Mouse (Mus musculus) kidney, adult 2 months (tissue): ENCODE results near the gene Gfod1.

Source experiments
- CTCF ChIP-seq: fragments of 200-500 bp; conservative IDR thresholded peaks from 2 replicates; pipeline ENCODE4 v1.5.1; 2011; ENCODE audit warnings: low read depth, mild to moderate bottlenecking, control low read depth, low read length, moderate library complexity, mixed read lengths; ENCODE audit not compliant: insufficient read depth, insufficient read length
- POLR2A ChIP-seq: fragments of 200-500 bp; IDR thresholded peaks from one replicate; pipeline ENCODE4 v1.6.1; 2011; ENCODE audit warnings: low read depth, low read length, control low read depth

DNA sequence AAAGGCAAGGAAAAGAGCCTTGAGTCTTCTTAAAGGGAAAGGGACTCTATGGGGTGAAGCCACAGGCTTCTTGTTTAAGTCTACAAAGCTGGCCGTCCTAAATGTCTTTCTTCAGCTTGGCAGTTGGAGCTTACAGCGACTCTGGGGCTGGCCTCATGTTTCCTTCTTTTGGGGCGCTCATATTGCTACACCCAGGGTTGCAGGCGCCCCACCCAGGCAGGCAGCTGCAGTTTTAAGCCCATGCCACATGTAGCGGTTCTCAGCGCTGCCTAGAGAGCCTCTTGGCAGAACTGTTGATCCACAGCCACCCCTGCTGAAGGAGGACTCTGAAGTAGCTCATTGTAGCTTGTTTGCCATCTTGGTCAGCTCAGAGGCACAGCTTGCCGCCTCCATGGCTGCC is 104.7 kb downstream of the Gfod1 start:
- TF ChIP-seq POLR2A: no peak
- TF ChIP-seq CTCF: no peak
